Mouse (Mus musculus) c-Kit-negative CD71-positive TER-119-positive erythroid progenitor cells, embryonic 14.5 days (primary cell): Measurements from ENCODE around the gene Gdpd2.

Source experiments
- DNase-seq: peaks from one replicate; pipeline ENCODE4 v3.0.0-alpha.2; 2013; ENCODE audit warnings: low read depth, low spot score

Gene Gdpd2

DNA sequence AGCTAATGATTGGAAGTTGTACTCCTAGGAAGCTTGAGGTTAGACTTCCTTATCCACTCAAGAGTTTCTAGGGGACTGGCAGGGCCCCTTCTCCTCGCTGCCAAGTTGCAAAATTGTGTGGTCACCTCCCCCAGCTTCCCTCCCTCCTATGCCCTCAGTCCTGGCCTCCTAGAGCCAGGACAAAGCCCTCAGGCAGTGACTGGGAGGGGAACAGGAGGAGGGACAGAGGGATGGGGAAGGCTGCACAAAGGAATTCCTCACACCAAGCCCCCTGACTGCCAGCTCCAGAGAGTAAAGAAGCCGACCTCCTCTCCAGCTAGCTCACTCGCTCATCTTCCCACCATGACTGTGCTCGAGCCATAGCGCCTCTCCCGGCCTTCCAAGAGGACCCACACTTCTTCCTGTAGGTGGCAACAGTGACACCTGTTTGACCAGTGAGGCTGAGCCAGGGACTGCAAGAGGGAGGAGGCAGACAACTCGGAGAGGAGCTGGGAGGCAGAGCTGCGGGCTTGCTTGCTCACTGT is at the start of gene Gdpd2:
Gdpd2 (plus strand) TSS at position 209 of the 524 bp plus-strand sequence.
- DNase-seq, result no peak

DNA sequence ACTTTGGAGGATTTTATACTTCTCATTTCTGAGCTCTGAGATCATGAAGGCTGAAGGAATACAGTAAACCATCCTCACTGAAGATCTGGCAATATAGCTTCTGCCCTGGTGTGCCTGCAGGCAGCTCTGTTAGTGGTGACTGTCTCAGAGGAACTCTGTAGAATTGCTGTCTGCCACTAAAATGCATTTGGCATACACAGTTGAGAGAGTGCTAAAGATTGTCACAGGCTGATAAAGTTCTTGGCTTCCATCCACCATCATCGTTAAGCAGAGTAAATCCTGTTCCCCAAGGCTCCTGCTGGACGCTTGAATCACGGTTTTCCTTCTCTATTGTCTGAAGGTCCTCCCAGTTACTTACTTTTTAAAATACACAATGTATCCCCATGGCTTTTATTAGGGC is 43.1 kb upstream of the Gdpd2 start:
- DNase-seq, result no peak

DNA sequence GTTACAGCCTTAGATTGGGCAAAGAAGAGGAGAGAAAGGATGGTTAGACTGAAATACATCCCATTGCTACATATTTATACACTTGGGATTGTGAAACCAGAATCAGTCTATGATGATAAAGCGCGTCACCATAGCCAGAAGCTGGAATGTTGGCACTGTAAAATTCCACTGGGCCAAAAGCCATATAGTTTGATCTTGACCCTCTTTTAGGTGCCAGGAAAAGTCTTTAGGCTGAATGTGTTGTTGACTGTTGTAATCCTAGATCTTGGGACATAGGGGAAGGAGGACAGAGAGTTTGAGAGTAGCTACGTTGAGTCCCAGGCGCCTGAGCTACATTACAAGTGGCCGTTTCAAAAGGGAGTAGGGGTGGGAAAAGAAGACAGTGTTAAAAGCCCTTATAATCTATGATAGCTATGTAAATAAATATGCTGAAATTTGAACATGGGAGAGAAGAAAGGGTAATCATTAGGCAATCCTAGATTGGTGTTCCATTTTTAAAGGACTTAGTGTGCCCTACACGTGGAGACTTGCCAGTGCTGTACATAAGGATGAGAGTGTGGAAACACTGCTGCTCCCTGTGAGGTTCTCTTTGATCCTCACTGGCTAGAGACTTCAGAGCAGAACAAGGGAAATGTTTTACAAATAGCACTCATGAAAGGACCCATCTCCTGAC is 42.2 kb upstream of the Gdpd2 start:
- no peak for DNase-seq

DNA sequence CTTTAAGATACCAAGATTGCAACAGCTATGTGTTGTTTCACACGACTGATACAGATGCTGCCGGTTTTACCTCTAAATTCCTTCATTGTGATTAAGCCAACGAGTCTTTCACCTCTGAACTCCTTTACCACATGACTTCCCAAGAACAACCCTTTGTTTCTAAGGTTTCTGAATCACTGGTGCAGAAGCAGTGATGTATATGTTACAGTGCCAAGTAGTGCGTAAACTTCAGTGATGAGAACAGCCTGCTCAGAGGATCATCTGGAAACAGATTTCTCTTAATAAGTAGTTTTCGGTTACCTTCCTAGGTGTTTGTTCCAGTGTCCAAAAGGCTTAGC is 41.7 kb upstream of the Gdpd2 start:
- DNase-seq, result no peak

DNA sequence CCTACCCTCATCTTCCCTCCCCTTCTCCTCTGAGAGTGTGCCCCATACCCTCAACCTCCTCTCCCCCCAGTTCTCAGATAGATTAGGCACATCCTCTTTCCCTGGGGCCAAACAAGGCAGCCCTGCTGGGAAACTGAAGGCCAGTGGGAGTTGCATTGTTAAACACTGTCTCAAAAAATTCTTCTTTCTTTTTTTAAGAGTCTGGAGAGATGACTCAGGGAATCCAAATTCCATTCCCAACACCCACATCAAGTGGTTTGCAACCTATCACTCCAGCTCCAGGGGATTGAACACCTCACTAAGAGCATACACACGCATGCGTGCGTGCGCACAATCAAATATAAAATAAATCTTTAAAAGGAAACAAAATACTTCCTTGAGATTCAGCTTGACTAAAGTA is 32.9 kb upstream of the Gdpd2 start:
- DNase-seq, result no peak

DNA sequence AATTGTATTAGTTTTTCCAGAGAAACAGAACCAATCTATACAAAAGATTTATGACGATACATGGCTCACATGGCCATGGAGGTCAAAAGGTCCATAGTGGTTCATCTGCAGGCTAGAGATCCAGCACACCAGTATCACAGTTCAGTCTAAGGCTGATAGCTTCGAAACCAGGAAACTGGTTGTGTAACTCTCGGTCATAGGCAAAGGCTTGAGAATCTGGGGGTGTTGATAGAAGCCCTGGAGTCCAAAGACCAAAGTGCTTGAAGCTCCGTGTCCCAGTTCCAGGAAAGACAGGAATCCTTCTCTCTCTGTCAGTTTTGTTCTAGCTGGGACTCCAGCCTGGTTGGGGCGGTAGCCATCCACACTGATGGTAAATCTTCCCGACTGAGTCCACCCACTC is 21.6 kb upstream of the Gdpd2 start:
- no peak for DNase-seq

DNA sequence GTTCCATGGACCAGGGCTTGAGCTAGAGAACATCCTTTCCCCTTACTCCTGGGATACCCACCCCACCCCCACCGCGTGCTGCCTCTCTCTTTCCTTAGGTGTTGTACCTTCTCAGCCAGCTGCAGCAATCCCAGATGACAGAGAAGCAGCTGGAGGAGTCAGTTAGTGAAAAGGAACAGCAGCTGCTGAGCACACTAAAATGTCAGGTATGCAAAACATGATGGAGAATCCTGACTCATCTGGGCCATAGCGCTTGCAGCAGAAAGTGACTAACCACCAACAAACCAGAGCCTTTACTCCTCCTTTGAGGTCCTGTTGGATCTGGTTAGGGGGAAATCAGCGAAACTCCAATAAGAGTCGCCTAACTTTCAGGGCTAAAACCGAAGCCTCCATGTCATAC is 13.5 kb upstream of the Gdpd2 start:
- DNase-seq, result no peak

DNA sequence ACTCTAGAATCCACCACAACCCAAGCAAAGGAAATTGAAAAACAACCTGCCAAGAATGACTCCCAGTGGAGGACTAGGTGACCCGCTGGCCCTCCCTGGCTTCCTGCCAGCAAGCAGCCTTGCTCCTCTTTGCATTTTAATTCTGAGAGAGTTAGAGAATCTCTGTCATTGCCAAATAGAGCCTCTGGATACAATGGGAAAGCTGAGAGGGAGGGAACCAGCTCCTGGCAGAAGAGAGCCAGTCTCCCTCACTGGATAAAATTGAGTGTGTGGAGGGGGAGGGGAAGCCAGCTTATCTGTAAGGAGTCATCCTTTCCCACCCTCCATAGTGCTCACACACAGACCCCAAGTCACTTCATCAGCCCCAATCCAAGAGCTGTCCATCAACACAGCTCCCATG is 726 bp upstream of the Gdpd2 start:
- DNase-seq, result no peak

DNA sequence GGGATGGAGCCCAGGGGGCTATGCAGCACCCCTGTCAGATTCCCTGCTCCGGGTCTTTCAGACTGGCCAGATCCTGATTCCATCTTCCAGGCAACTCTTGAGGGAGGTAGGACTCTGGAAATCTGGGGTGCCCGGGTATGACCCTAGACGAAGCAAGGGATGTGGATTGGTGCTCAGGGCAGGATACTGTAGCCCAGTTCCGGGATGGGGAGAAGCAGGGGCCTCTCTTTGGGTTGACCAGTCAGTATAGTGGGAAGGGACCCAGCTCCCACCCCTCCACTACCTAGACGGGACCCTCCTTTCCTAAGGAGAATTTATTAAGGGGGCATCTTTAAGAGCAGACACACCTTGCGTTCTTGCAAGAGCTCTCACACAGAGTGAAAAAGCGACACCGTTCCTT is 593 bp downstream of the Gdpd2 start:
- no peak for DNase-seq

DNA sequence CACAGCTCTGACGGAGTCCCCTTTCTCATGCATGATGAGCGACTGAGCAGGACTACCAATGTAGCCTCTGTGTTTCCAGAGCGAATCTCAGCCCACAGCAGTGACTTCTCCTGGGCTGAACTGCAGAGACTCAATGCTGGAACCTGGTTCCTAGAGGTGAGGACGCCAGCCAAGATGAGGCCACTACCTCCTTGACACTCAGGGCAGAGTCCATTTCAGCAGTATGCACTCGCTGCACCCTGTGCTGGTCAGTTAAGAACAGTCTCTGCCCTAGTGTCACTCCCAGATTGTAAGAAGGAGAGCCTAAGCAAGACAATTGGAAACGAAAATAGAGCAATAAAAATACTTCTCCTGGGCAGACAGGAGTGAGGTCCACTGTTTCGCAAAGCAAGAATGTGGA is 4.7 kb downstream of the Gdpd2 start:
- no peak for DNase-seq

DNA sequence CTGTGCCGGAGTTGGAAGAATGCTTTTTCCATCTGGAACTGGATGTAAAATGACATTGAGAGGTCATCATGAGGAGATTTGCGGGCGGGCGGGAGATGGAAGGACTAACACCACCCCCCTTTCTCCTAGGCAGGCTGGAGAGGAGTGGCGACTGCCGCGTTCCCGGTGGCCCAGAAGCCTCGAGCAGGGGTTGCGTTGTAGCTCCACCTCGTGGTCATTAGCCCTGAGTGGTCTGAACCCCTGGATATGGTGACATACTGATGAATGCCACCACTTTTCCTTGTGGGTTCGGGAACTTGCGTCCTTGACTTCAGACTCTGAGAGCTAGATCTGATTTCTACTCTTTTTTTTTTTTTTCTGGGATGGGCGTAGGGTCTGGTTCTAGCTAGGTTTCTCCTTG is 9.2 kb downstream of the Gdpd2 start:
- no peak for DNase-seq

DNA sequence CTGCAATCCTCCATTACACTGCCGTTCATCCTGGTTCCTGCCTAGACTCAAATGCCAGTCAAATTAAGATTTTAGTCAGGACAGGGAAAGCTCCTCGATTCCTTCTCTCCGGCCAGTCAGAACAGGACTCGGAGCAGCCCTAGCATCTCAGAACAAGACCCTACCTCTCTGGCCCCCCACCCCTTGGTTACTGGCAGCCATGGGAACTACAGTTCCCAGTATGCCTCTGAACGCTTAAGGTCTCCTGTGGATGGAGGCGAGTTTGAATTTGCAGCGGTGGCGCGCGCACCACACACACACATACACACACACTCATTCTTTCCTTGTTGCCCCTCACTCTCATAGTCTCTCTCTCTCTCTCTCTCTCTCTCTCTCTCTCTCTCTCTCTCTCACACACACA is 9.8 kb downstream of the Gdpd2 start:
- no peak for DNase-seq

DNA sequence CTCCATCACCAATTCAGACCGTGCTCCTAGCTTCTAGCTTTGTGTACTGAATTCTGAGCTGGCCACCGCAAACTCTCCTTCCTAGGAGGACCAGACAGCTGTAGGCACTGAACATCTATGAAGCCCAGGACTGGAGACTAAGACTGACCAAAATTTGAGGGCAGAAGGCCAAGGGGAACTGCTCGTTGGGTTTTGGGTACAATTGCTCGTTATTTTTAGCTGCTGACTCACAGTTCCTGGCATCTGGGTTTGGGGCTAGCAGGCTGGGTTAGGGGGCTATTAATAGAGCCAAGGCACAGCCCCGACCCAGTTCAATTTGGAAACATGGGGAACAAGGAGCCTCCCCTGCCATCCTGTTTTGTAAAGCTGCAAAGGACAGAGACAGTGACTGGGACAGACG is 11.1 kb downstream of the Gdpd2 start:
- DNase-seq, result no peak

DNA sequence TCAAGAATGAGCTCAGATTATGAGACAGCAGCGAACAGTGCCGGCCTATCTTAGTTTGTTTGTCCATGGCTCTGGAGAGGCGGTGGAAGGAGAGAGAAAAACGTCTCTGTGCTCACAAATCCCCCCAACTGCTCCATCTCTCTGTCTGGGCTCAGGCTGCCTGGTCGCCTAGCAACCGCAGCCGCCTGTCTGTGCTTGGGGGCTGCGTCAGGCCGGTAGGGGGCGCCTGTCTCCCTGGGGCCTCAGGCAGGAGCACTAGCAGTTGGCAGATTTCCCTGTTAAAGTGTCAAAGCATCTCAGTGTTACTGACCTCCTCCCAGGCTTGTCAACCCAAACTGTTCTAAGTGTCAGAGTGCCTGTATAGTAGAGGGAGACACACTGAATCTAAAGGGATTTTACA is 12.3 kb downstream of the Gdpd2 start:
- no peak for DNase-seq

DNA sequence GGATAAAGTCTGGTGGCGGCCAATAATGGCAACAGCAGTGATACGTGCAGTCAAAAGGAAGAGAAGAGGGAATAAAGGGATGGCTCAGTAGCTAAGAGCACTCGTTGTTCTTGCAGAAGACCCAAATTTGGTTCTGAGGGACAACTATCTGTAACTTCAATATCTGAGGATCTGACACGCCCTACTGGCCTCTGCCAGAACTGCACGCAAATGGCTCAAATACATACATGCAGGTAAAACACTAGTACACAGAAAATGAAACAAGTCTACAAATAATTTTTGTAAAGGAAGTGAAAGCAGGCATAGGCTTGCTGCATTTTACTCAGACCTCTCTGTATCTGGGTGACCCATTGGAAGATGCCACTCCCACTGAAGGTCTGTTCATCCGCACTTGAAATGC is 36.2 kb downstream of the Gdpd2 start:
- no peak for DNase-seq

DNA sequence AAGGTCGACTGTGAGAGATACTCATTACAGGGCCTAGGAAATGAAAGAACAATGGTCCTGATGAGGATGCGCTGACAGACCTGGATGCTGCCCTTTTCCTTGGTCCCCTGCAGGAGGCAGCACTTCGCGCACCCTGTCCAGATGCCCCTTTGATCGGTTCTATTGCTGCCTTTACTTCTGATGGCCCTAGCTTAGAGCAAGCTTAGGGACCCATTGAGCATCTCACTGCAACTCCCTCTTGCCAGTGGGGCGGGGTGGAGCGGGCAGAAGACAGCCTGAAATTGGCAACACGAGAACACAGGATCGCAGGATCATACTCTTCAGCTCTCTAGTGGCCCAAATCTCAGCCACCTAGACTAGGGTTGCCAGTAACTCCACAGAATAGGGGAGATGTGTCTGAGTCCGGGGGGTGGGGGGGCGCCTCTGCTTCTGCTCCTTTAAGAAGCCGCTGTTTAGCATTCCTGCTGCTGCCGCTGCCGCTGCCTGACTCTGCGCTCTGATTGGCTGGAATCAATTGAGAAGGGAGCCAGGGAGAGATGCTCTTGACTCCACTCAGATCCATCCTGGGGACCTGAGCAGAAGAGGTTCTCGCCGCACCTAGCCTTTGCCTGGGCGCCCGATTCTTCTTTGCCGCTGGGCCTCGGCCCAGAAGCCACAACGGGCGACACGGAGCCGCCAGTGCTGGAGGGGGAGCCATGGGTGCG is 37.7 kb downstream of the Gdpd2 start, which contains the start of gene Dlg3:
Dlg3 (plus strand) TSS at position 542 of the 704 bp plus-strand sequence.
- no peak for DNase-seq

DNA sequence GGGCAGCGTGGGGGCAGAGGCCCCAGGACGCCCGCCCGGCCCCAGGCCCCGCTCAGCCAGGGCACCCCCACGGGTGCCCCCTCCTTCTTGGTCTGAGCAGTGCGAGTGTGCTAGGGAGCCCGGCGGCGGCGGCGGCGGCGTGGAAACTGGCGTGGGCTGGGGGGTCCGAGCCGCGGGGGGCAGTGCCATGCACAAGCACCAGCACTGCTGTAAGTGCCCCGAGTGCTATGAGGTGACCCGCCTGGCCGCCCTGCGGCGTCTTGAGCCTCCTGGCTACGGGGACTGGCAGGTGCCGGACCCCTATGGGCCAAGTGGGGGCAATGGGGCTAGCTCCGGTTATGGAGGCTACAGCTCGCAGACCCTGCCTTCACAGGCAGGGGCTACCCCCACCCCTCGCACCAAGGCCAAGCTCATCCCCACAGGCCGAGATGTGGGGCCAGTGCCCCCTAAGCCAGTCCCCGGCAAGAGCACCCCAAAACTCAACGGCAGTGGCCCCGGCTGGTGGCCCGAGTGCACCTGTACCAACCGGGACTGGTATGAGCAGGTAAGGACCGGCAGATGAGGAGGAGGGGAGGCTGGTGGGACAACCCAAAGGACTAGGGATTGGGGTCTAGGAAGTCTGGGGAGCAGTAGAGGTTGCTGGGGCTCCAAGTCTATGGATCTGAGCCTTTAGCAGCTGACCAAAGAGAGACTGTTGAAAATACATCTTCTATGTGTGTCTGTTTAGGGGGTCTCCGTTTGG is 38.4 kb downstream of the Gdpd2 start:
- DNase-seq, result no peak

DNA sequence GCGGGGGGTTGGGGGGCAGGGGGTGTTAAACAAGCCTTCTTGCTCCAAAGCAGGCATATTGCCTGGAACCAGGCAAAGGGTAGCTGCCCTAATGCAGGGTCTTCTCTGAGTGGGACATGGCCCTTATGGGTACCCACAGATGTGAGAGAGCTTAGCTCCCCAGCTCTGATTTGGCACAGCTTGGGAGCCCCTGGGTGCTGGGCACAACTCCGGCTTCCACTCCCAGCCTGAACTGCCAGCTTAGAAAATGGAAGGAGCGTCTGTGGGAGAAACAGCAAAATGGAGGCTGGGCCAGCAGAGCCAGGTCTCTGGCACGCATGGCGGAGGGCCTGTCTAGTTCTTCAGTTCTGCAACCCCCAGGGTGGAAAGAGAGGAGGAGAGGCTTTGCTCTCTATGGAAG is 39.6 kb downstream of the Gdpd2 start:
- no peak for DNase-seq

DNA sequence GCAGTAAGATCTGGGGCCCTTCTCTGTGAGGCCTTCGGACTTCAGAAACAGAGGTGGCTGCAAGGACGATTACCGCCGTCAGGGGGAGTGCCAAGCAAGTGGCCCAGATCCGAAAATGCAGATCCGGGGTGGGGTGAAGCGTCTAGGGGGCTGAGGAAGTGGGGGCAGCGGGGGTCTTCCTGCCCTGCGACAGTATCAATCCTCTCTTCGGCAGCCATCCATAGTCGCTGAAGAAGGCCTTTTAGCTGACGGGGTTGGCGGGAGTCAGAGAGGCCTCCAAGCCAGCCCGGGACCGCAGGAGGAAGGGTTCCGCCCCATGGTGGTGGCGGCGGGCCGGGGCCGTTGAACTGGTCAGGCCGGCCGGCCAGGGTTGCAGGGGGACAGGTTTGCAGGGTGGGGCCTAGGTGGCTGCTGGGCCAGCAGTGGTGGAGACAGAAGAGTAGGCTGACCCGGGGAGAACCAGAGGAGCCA is 44.7 kb downstream of the Gdpd2 start:
- no peak for DNase-seq

DNA sequence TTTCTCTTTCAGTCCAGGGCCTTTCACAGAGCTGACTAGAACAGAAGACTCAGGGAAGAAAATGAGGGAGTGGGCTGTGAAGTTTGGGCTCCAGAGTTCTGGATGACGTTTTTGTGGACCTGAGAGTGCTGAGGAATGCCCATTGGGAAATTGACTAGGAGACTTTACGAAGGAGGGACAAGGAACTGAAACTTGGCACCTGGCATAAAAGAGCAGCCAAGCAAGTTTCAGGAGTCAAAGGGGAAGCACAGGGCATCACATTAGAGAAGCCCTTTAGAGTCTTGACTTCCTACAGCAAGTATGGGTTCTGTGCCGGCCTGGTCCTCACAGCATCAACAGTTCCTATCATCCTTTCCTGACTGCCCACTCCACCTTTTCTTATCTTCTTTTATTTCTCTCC is 45.7 kb downstream of the Gdpd2 start:
- no peak for DNase-seq

DNA sequence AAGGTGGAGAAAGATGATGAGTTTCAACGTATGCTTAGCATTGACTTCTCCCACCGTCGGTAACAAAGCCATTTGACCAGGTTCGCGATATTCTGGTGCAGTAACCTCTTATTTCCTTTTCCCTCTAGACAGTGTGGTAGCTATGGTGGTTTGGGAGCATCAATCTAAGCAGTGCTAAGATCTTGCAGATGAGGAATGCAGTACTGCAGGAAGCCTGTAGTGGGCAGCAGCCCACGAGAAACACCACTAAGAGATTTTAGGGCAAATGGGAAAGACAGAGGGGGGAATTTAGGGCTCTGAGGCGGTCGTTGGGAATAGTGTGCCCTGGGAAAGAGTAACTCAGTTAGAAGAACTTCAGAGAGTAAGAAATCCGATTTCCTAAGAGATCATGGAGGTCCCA is 46.8 kb downstream of the Gdpd2 start:
- no peak for DNase-seq

DNA sequence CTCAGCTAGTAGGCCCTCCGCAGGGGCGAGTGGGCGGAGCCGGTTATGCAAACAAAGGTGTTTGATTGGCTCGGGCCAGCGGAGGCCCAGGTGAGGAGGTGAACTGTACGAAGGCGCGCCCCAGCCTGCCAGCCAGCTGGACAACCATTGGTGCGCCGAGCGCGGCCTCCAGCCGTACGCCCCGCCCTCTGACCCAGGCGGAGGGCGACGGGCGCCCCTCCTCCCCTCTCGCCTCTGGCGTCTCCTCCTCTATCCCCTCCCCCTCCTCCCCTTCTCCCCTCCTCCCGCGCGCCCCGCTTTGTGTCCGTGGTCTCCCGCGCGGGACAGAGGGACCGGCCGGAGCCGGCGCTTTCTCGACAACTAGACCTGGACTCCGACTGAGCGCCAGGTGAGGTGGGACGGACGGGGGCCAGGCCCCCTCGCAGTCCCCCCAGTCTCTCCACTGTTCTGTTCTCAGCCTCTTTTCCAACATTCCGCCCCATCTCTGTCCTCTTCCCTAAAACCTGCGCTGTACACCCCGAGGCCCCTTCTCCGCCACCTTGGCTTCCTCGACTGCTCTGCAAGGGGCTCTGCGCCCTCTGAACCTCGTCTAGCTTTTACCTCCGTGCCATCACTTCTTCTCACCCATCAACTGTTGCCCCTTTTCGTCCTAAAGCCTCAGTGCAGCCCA is 47.4 kb downstream of the Gdpd2 start:
- no peak for DNase-seq
